Mouse (Mus musculus): Measurements from ENCODE around the gene Cxcr4. TPM values are rescaled to one million over a fixed set of nuclear protein-coding genes. Genes with fewer than 3 reads are reported as not detected.

Cxcr4 gene
- total and polyA plus RNA-seq, 3 experiments, result 18.4 to 41.9 (median 36.7) TPM

Other genes starting within 250 kb of the Cxcr4 start
- gene Mcm6, start 232.6 kb downstream of the Cxcr4 start, total RNA-seq (2021), result 10 to 100 TPM; 15.7 to 17.6 TPM
- gene Mcm6, start 232.6 kb downstream of the Cxcr4 start, polyA plus RNA-seq (2012; rRNA removed), result 4.0 and 4.3 TPM in 2 replicates
- 10 to 100 TPM; 81.7 to 98.0 TPM for gene Dars, start 174.9 kb downstream of the Cxcr4 start, total RNA-seq (2021)
- 10.4 and 12.8 TPM in 2 replicates for gene Dars, start 174.9 kb downstream of the Cxcr4 start, polyA plus RNA-seq (2012; rRNA removed)